Comparison of ENCODE assay signal across 12 mouse cellular contexts in the genomic region with DNA sequence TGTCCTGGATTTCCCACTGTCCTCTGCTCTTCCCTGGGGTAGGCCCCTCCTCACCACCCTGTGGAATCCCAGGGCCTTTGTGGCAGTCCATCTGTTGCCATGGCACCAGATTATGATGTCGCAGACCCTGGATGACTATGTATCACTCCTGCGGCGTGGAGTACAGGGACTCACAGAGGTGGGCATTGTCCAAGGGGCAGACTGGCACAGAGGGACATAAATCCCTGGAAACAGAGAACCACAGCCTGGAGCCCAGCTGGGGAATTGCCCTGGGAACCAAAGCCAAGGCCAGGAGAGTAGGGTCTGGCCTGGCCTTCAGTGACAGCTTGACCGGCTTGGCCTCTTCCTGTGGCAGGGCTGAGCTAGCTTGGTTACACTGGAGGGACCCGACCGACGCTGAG. TPM values are rescaled to one million over a fixed set of nuclear protein-coding genes. Genes with fewer than 3 reads are reported as not detected.
DNase-seq lines count a peak whose midpoint lies in the region; ATAC-seq and TF ChIP-seq lines count a peak whose summit lies in the region.
"Had no signal": no experiment of that assay in that cellular context is flagged by ENCODE, and none has a peak within 500 bp of the region (broad histone marks: within the 10 kb centered on the region; RNA-seq: fewer than 3 reads in every experiment).

No protein-coding gene starts in this region.

- H3K4me3 ChIP-seq in testis, adult 2 months (ENCODE audit: control insufficient read depth, low read depth, low read length) = peak overlapping the region; percentile 77
- no peak overlapping the region for H3K4me3 ChIP-seq in forebrain, embryonic 16.5 days (replicated peaks; ENCODE audit: low read length)
- no peak overlapping the region for H3K4me3 ChIP-seq in midbrain, embryonic 14.5 days (replicated peaks; ENCODE audit: low read depth, low read length)
- H3K4me3 ChIP-seq: liver, embryonic 12.5 days; megakaryocyte, embryonic 14.5 days; stomach, embryonic 15.5 days had no signal

- H3K9me3 ChIP-seq in forebrain, embryonic 16.5 days (ENCODE audit: control insufficient read depth, low read length) = no peaks in the 10 kb centered on the region
- no peaks in the 10 kb centered on the region for H3K9me3 ChIP-seq in midbrain, embryonic 14.5 days (ENCODE audit: control insufficient read depth, low read length)
- H3K9me3 ChIP-seq: liver, embryonic 12.5 days; megakaryocyte, embryonic 14.5 days; stomach, embryonic 15.5 days had no signal

- no peaks in the 10 kb centered on the region for H3K27me3 ChIP-seq in testis, adult 2 months (ENCODE audit: control insufficient read depth, insufficient read depth, low read length)
- H3K27me3 ChIP-seq in forebrain, embryonic 16.5 days (replicated peaks; ENCODE audit: control insufficient read depth, insufficient read depth, low read length) = no peaks in the 10 kb centered on the region
- no peaks in the 10 kb centered on the region for H3K27me3 ChIP-seq in midbrain, embryonic 14.5 days (ENCODE audit: control insufficient read depth, insufficient read depth, low read length)
- H3K27me3 ChIP-seq: liver, embryonic 12.5 days; megakaryocyte, embryonic 14.5 days; stomach, embryonic 15.5 days had no signal

- ATAC-seq in forebrain, embryonic 16.5 days = no peak
- ATAC-seq in midbrain, embryonic 14.5 days (ENCODE audit: low FRiP score, low TSS enrichment) = peak; percentile 68
- ATAC-seq: liver, embryonic 12.5 days had no signal

- H3K4me2 ChIP-seq in forebrain, embryonic 16.5 days (ENCODE audit: low read length) = no peak overlapping the region
- H3K4me2 ChIP-seq in midbrain, embryonic 14.5 days (ENCODE audit: low read length) = no peak overlapping the region
- H3K4me2 ChIP-seq: liver, embryonic 12.5 days; stomach, embryonic 15.5 days had no signal

- 21% methylated on average over 7 of the region's 7 CpGs for WGBS in forebrain, embryonic 16.5 days
- WGBS in midbrain, embryonic 14.5 days = 2% methylated on average over 7 of the region's 7 CpGs

- TF ChIP-seq CTCF in testis, adult 2 months (IDR thresholded peaks at IDR 0.05; ENCODE audit: control insufficient read depth, insufficient read depth, insufficient replicate concordance, low read depth, low read length) = no peak

- TF ChIP-seq POLR2A in testis, adult 2 months (IDR thresholded peaks at IDR 0.05; ENCODE audit: control insufficient read depth, low read depth, low read length) = peak; percentile 74; the same call in 1 of the 2 replicates

- H3K4me1 ChIP-seq in testis, adult 2 months (ENCODE audit: control insufficient read depth, insufficient read depth, low read length) = peaks cover 2% of the 10 kb centered on the region; the same call in 1 of the 2 replicates
- peaks cover 99% of the 10 kb centered on the region for H3K4me1 ChIP-seq in forebrain, embryonic 16.5 days (replicated peaks; ENCODE audit: control insufficient read depth, insufficient read depth, low read length)
- peaks cover 91% of the 10 kb centered on the region for H3K4me1 ChIP-seq in midbrain, embryonic 14.5 days (ENCODE audit: control insufficient read depth, insufficient read depth, low read length)

- no peak overlapping the region; the same call in 1 of the 2 replicates for H3K9ac ChIP-seq in forebrain, embryonic 16.5 days (replicated peaks; ENCODE audit: low read depth, low read length)
- H3K9ac ChIP-seq in midbrain, embryonic 14.5 days (replicated peaks; ENCODE audit: low read length) = no peak overlapping the region; the same call in 1 of the 2 replicates
- H3K9ac ChIP-seq: liver, embryonic 12.5 days; stomach, embryonic 15.5 days had no signal

- peak overlapping the region; percentile 29; the same call in 1 of the 2 replicates for H3K27ac ChIP-seq in testis, adult 2 months (ENCODE audit: control insufficient read depth, insufficient read depth, low read depth, low read length)
- H3K27ac ChIP-seq in forebrain, embryonic 16.5 days (ENCODE audit: low read length) = peak overlapping the region; percentile 96
- peak overlapping the region; percentile 81 for H3K27ac ChIP-seq in midbrain, embryonic 14.5 days (replicated peaks; ENCODE audit: low read depth, low read length)
- H3K27ac ChIP-seq: liver, embryonic 12.5 days; stomach, embryonic 15.5 days had no signal

- intact Hi-C loops in heart, postnatal 36 days (cut with DNase I) = no loop called here

- H3K36me3 ChIP-seq in testis, adult 2 months (ENCODE audit: control insufficient read depth, insufficient read depth, low read length) = no peaks in the 10 kb centered on the region
- no peaks in the 10 kb centered on the region for H3K36me3 ChIP-seq in forebrain, embryonic 16.5 days (ENCODE audit: control insufficient read depth, insufficient read depth)
- H3K36me3 ChIP-seq in midbrain, embryonic 14.5 days (ENCODE audit: control insufficient read depth, insufficient read depth, low read length) = no peaks in the 10 kb centered on the region
- H3K36me3 ChIP-seq: stomach, embryonic 15.5 days had no signal

- no peak for DNase-seq in testis, postnatal 10 days (ENCODE audit: low spot score)
- peak; percentile 78 for DNase-seq in midbrain, embryonic 14.5 days
- DNase-seq in right cerebral cortex, postnatal 4 days = no peak
- no peak for DNase-seq in frontal cortex, postnatal 25 days (ENCODE audit: low spot score in 2 of 2)
- no peak for DNase-seq in layer of hippocampus, adult 9-10 months (ENCODE audit: low spot score)
- no peak for DNase-seq in heart, postnatal 36 days
- DNase-seq: layer of hippocampus, postnatal 36 days had no signal

RNA-seq across cellular contexts. Expression of a gene that starts 28.8 kb away (rescaled TPM):
- polyA plus RNA-seq in testis, adult 2 months (2012; rRNA removed) = 87.5 and 89.2 TPM in 2 replicates
- 70.4 and 71.8 TPM in 2 replicates for polyA plus RNA-seq in forebrain, embryonic 16.5 days (2015; fragmentation: Nextera tagmentation; extraction: Ambion mirVana)
- polyA plus RNA-seq in midbrain, embryonic 14.5 days (2014; fragmentation: Nextera tagmentation; extraction: Ambion mirVana) = 54.3 and 58.1 TPM in 2 replicates
- 1 to 10 TPM in 1 of 2 experiments, under 1 TPM in 1; 0.97 to 1.1 TPM for total RNA-seq in heart, postnatal 36 days (2021)

RNA-seq across cellular contexts. Expression of a gene that starts 48.7 kb away (rescaled TPM):
- polyA plus RNA-seq in testis, adult 2 months (2012; rRNA removed) = 27.1 and 28.4 TPM in 2 replicates
- polyA plus RNA-seq in forebrain, embryonic 16.5 days (2015; fragmentation: Nextera tagmentation; extraction: Ambion mirVana) = 118 and 122 TPM in 2 replicates
- polyA plus RNA-seq in midbrain, embryonic 14.5 days (2014; fragmentation: Nextera tagmentation; extraction: Ambion mirVana) = 130 and 136 TPM in 2 replicates
- 10 to 100 TPM; 43.0 to 43.5 TPM for total RNA-seq in heart, postnatal 36 days (2021)

RNA-seq across cellular contexts. Expression of a gene that starts 58.8 kb away (rescaled TPM):
- polyA plus RNA-seq in testis, adult 2 months (2012; rRNA removed) = 63.4 and 77.6 TPM in 2 replicates
- 99.3 and 99.9 TPM in 2 replicates for polyA plus RNA-seq in forebrain, embryonic 16.5 days (2015; fragmentation: Nextera tagmentation; extraction: Ambion mirVana)
- 96.6 and 103 TPM in 2 replicates for polyA plus RNA-seq in midbrain, embryonic 14.5 days (2014; fragmentation: Nextera tagmentation; extraction: Ambion mirVana)
- total RNA-seq in heart, postnatal 36 days (2021) = 10 to 100 TPM; 53.2 to 54.3 TPM

Comparison
In these comparisons a context has a peak if more than half of its experiments do, and no peak if none do; other contexts are left out.
1. H3K27ac ChIP-seq: peak in every context shown above with its lines; median percentile 96 in forebrain, embryonic 16.5 days; 81 in midbrain, embryonic 14.5 days; 29 in testis, adult 2 months.